Mouse (Mus musculus) embryonic facial prominence, embryonic 13.5 days (tissue): ENCODE measurements around the gene Syt15. TPM values are rescaled to one million over a fixed set of nuclear protein-coding genes. Genes with fewer than 3 reads are reported as not detected.

ENCODE experiments used
- ATAC-seq: fragments of 200-750 bp; cut with Nextera tagmentation; 2 replicates; pipeline ENCODE4 v1.8.0; 2017; ENCODE audit warnings: low read depth; ENCODE audit not compliant: insufficient number of reproducible peaks, insufficient read depth, low FRiP score, low TSS enrichment
- H3K27ac ChIP-seq: fragments of 300-500 bp; sonication (generic); 2 replicates; pipeline ENCODE4 v1.5.1; 2015; ENCODE audit warnings: moderate library complexity, mild to moderate bottlenecking, inconsistent platforms
- H3K27me3 ChIP-seq: fragments of 300-500 bp; sonication (generic); 2 replicates; pipeline ENCODE4 v1.6.1; 2015; ENCODE audit warnings: mild to moderate bottlenecking, inconsistent platforms
- H3K36me3 ChIP-seq: fragments of 300-500 bp; sonication (generic); 2 replicates; pipeline ENCODE4 v1.6.1; 2015; ENCODE audit warnings: mild to moderate bottlenecking, inconsistent platforms
- H3K4me1 ChIP-seq: fragments of 300-500 bp; sonication (generic); 2 replicates; pipeline ENCODE4 v1.6.1; 2015; ENCODE audit warnings: inconsistent platforms
- H3K4me2 ChIP-seq: fragments of 300-500 bp; sonication (generic); 2 replicates; pipeline ENCODE4 v1.6.1; 2015; ENCODE audit warnings: moderate library complexity, mild to moderate bottlenecking, inconsistent platforms
- H3K4me3 ChIP-seq: fragments of 300-500 bp; sonication (generic); 2 replicates; pipeline ENCODE4 v1.5.1; 2015; ENCODE audit warnings: mild to moderate bottlenecking, inconsistent platforms
- H3K9ac ChIP-seq: fragments of 300-500 bp; sonication (generic); 2 replicates; pipeline ENCODE4 v1.6.1; 2015; ENCODE audit warnings: mild to moderate bottlenecking, inconsistent platforms
- H3K9me3 ChIP-seq: fragments of 300-500 bp; sonication (generic); 2 replicates; pipeline ENCODE4 v1.6.1; 2016; ENCODE audit warnings: inconsistent platforms
- WGBS: fragments of 180-500 bp; shearing (Covaris S2); methylation state at CpG from one replicate; pipeline ENCODE4 v1.1.7; 2015; ENCODE audit warnings: mixed read lengths; 5-methylcytosine and 5-hydroxymethylcytosine counted together
- polyA plus RNA-seq: library from polyadenylated mRNA; unstranded; fragments of >200 nt; fragmentation: Nextera tagmentation; extraction: Ambion mirVana; gene quantifications from 2 replicates; pipeline ENCODE4 v1.2.1, GENCODE M21; 2015

The Syt15 gene
- polyA plus RNA-seq, 1 experiment from 2014 or later, result 0.30 TPM

DNA sequence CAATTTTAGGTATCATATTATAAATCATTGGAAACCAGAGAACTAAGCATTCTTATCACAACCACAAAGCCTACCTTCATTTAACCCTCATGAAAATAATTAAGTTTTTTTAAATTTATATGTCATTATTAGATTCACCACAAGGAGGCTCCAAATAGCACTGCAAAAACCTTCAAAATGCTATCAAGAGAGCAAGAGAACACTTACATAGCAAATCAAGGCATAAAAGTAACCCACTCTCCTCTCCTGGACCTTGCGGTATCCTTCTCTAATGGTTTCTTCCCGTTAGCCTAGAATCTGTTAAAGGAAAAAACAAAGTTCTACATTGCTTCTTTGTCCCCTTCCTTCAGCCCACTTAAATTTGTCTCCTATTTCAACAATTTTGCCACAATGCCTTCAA is 53.9 kb downstream of the Syt15 start:
- Histone ChIP-seq H3K9ac (no peak overlapping the region), H3K4me1 (no peaks in the 10 kb centered on the region), H3K27ac (no peak overlapping the region), H3K36me3 (no peaks in the 10 kb centered on the region), H3K27me3 (no peaks in the 10 kb centered on the region), H3K4me2 (no peak overlapping the region), H3K9me3 (no peaks in the 10 kb centered on the region), H3K4me3 (no peak overlapping the region)
- 57% methylated on average over 2 of the region's 2 CpGs for WGBS
- no peak for ATAC-seq

DNA sequence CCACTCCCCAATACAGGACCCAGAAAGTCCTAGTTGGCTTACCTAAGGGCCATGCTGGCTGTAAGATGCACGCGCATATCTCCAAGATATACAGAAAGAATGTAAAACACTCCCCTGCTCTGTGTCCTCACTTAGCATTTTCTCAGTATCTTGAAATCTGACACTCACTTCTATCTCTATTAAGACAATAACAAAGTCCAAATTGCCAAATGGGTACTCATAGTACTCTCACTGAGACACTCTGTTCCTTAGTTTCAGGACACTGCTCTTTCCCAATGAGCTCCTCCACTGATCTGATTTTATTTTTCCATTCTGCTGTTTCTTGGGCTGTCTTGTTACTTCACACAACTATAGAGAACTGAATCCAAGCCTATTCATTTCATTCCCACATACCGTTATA is 54.7 kb downstream of the Syt15 start:
- H3K9ac ChIP-seq, result no peak overlapping the region
- H3K4me1 ChIP-seq, result no peaks in the 10 kb centered on the region
- no peak overlapping the region for H3K4me2 ChIP-seq
- no peaks in the 10 kb centered on the region for H3K27me3 ChIP-seq
- H3K4me3 ChIP-seq, result no peak overlapping the region
- no peak overlapping the region for H3K27ac ChIP-seq
- no peaks in the 10 kb centered on the region for H3K36me3 ChIP-seq
- ATAC-seq, result no peak
- 92% methylated on average over 3 of the region's 3 CpGs for WGBS
- no peaks in the 10 kb centered on the region for H3K9me3 ChIP-seq

DNA sequence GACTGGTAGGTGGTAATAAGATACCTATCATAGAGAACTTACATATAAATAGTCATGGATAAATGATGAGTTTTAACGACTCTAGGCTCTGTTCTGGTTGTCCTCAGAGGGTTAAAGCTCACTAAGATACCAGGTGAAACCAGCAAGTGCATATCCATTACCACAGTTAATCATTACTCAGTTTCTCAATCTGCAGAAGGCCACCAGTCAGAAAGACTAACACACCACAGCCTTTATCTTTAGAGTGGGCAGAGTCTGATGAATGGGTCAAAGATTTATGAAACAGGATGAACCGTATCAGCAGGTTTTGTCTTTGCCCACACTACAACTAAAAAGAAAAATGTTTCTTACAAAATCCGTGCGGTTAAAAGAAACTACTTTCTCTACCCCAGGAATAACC is 55.8 kb downstream of the Syt15 start:
- Histone ChIP-seq H3K27me3 (no peaks in the 10 kb centered on the region), H3K4me2 (no peak overlapping the region), H3K9ac (no peak overlapping the region), H3K4me1 (no peaks in the 10 kb centered on the region), H3K9me3 (no peaks in the 10 kb centered on the region), H3K27ac (no peak overlapping the region), H3K36me3 (no peaks in the 10 kb centered on the region), H3K4me3 (no peak overlapping the region)
- ATAC-seq, result no peak
- WGBS, result 84% methylated on average over 4 of the region's 4 CpGs

DNA sequence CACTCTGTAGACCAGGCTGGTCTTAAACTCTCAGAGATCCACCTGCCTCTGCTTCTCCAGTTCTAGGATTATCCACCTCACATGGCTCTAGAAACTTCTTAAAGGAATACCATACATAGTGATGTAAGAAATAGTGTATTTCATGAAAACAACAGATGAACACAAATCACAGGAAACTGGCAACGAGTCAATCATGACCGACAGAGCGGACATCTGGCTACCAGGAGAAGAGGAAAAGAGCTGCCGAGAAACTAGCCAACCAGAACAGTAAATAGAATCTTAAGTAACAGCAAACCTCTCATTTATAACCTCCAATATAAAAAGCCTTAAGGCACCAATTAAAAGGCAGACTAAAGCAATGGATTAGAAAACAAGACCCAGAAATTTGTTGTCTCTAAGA is 60.3 kb downstream of the Syt15 start:
- no peak for ATAC-seq

More for the DNA sequence above, 60.3 kb downstream of the Syt15 start:
- no peaks in the 10 kb centered on the region for H3K27me3 ChIP-seq
- H3K27ac ChIP-seq, result no peak overlapping the region
- H3K4me1 ChIP-seq, result no peaks in the 10 kb centered on the region
- no peaks in the 10 kb centered on the region for H3K36me3 ChIP-seq
- H3K9me3 ChIP-seq, result no peaks in the 10 kb centered on the region
- 67% methylated on average over 4 of the region's 4 CpGs for whole genome bisulfite sequencing
- H3K9ac ChIP-seq, result no peak overlapping the region
- no peak overlapping the region for H3K4me2 ChIP-seq
- no peak overlapping the region for H3K4me3 ChIP-seq

Other genes starting within 250 kb of the Syt15 start
- 0.32 and 0.77 TPM in 2 replicates for gene Zfp488, start 240.8 kb upstream of the Syt15 start, polyA plus RNA-seq
- gene Gm30083, start 204.4 kb upstream of the Syt15 start, polyA plus RNA-seq, result not detected in 2 replicates
- not detected in 2 replicates for gene Gm5460, start 202.8 kb upstream of the Syt15 start, polyA plus RNA-seq
- gene Antxrl, start 166.9 kb upstream of the Syt15 start, polyA plus RNA-seq, result not detected in 2 replicates
- 20.1 and 23.0 TPM in 2 replicates for gene Anxa8, start 133.6 kb upstream of the Syt15 start, polyA plus RNA-seq
- gene A630023A22Rik, start 116.8 kb upstream of the Syt15 start, polyA plus RNA-seq, result not detected in 2 replicates
- 0.66 and 0.69 TPM in 2 replicates for gene Npy4r, start 67.1 kb upstream of the Syt15 start, polyA plus RNA-seq
- gene Gprin2, start 17.9 kb upstream of the Syt15 start, polyA plus RNA-seq, result 1.5 and 1.7 TPM in 2 replicates
- 15.8 and 19.4 TPM in 2 replicates for gene Shld2, start 90.9 kb downstream of the Syt15 start, polyA plus RNA-seq
- gene Glud1, start 91.1 kb downstream of the Syt15 start, polyA plus RNA-seq, result 85.6 and 85.8 TPM in 2 replicates
- gene Fam25c, start 135.8 kb downstream of the Syt15 start, polyA plus RNA-seq, result 4.7 and 6.9 TPM in 2 replicates
- gene Sncg, start 155.2 kb downstream of the Syt15 start, polyA plus RNA-seq, result 1.8 and 4.4 TPM in 2 replicates
- 7.4 and 7.7 TPM in 2 replicates for gene Mmrn2, start 155.9 kb downstream of the Syt15 start, polyA plus RNA-seq